Mouse (Mus musculus) c-Kit-positive CD71-negative TER-119-negative erythroid progenitor cells, embryonic 14.5 days (primary cell): Measurements from ENCODE around the gene Has3.
"Not testable (repeated sequence)": the region's sequence is repeated elsewhere in the genome, so short reads cannot be mapped to it uniquely, and the experiment has no call there.

Experiments
- DNase-seq: peaks from one replicate; pipeline ENCODE4 v3.0.0-alpha.2; 2013; ENCODE audit warnings: low read depth

The Has3 gene

GRCm38 (mm10) chr8:106887336-106888189, 17.5 kb downstream of the Has3 start:
- DNase-seq, result peak; percentile 88

GRCm38 (mm10) chr8:106888803-106889202, 18.8 kb downstream of the Has3 start:
- DNase-seq, result no peak

GRCm38 (mm10) chr8:106892210-106892805, 22.3 kb downstream of the Has3 start:
- no peak for DNase-seq

- DNase-seq, result no peak
Measured at GRCm38 (mm10) chr8:106892806-106893451, 22.9 kb downstream of the Has3 start.

GRCm38 (mm10) chr8:106893481-106894156, 23.6 kb downstream of the Has3 start, which contains the start of gene Utp4:
Utp4 (plus strand) TSS chr8:106893636.
- peak; percentile 76 for DNase-seq

- no peak for DNase-seq
Measured at GRCm38 (mm10) chr8:106899473-106899872, 29.4 kb downstream of the Has3 start.

GRCm38 (mm10) chr8:106905727-106906480, 35.9 kb downstream of the Has3 start:
- no peak for DNase-seq

GRCm38 (mm10) chr8:106906635-106907034, 36.6 kb downstream of the Has3 start:
- DNase-seq, result no peak

- no peak for DNase-seq
Measured at GRCm38 (mm10) chr8:106907450-106907849, 37.4 kb downstream of the Has3 start.

GRCm38 (mm10) chr8:106908291-106908690, 38.2 kb downstream of the Has3 start:
- no peak for DNase-seq

GRCm38 (mm10) chr8:106913631-106914030, 43.6 kb downstream of the Has3 start:
- DNase-seq, result no peak

- DNase-seq, result no peak
Measured at GRCm38 (mm10) chr8:106919721-106920394, 49.8 kb downstream of the Has3 start.

- DNase-seq, result no peak
Measured at GRCm38 (mm10) chr8:106920395-106920741, 50.3 kb downstream of the Has3 start.

GRCm38 (mm10) chr8:106924057-106924456, 54.0 kb downstream of the Has3 start:
- DNase-seq, result no peak

GRCm38 (mm10) chr8:106924904-106925349, 54.9 kb downstream of the Has3 start:
- no peak for DNase-seq

GRCm38 (mm10) chr8:106925446-106925845, 55.4 kb downstream of the Has3 start:
- DNase-seq, result no peak

GRCm38 (mm10) chr8:106927247-106927646, 57.2 kb downstream of the Has3 start:
- no peak for DNase-seq

GRCm38 (mm10) chr8:106928182-106928581, 58.1 kb downstream of the Has3 start:
- not testable (repeated sequence) for DNase-seq

GRCm38 (mm10) chr8:106929155-106929913, 59.3 kb downstream of the Has3 start:
- DNase-seq, result no peak

- DNase-seq, result no peak
Measured at GRCm38 (mm10) chr8:106929921-106930320, 59.9 kb downstream of the Has3 start.
